Mouse (Mus musculus) liver, embryonic 16.5 days (tissue): ENCODE data around the gene Klhl22. TPM values are rescaled to one million over a fixed set of nuclear protein-coding genes. Genes with fewer than 3 reads are reported as not detected.

Source experiments
- ATAC-seq: fragments of 200-750 bp; cut with Nextera tagmentation; 2 replicates; pipeline ENCODE4 v1.8.0; 2017; ENCODE audit warnings: low read depth, mild to moderate bottlenecking, moderate number of reproducible peaks, moderate library complexity
- H3K27ac ChIP-seq: fragments of 300-500 bp; sonication (generic); 2 replicates; pipeline ENCODE4 v1.5.1; 2014; ENCODE audit warnings: mild to moderate bottlenecking, low read length
- H3K27me3 ChIP-seq: fragments of 300-500 bp; sonication (generic); 2 replicates; pipeline ENCODE4 v1.6.1; 2014; ENCODE audit warnings: low read depth, low read length, mixed read lengths; ENCODE audit not compliant: control insufficient read depth, insufficient read depth
- H3K36me3 ChIP-seq: fragments of 300-500 bp; sonication (generic); 2 replicates; pipeline ENCODE4 v1.6.1; 2014; ENCODE audit warnings: mild to moderate bottlenecking; ENCODE audit not compliant: control insufficient read depth, insufficient read depth
- H3K4me1 ChIP-seq: fragments of 300-500 bp; sonication (generic); 2 replicates; pipeline ENCODE4 v1.6.1; 2014; ENCODE audit warnings: low read depth, low read length, mixed read lengths; ENCODE audit not compliant: control insufficient read depth
- H3K4me2 ChIP-seq: fragments of 300-500 bp; sonication (generic); 2 replicates; pipeline ENCODE4 v1.6.1; 2014; ENCODE audit warnings: low read depth, low read length, mixed read lengths
- H3K4me3 ChIP-seq: fragments of 300-500 bp; sonication (generic); 2 replicates; pipeline ENCODE4 v1.5.1; 2014; ENCODE audit warnings: low read depth, mild to moderate bottlenecking, low read length
- H3K9ac ChIP-seq: fragments of 300-500 bp; sonication (generic); 2 replicates; pipeline ENCODE4 v1.6.1; 2014; ENCODE audit warnings: low read depth, low read length
- H3K9me3 ChIP-seq: fragments of 300-500 bp; sonication (generic); replicated peaks from 2 replicates; pipeline ENCODE4 v1.6.1; 2016; ENCODE audit warnings: low read length; ENCODE audit not compliant: control insufficient read depth
- WGBS: fragments of 180-500 bp; shearing (Covaris S2); extraction: QIAGEN DNeasy Blood & Tissue Kit; methylation state at CpG from one replicate; pipeline ENCODE4 v1.1.7; 2014; ENCODE audit not compliant: insufficient replicate concordance; 5-methylcytosine and 5-hydroxymethylcytosine counted together
- polyA plus RNA-seq: library from polyadenylated mRNA; unstranded; fragments of >200 nt; fragmentation: Nextera tagmentation; extraction: Ambion mirVana; gene quantifications from 2 replicates; pipeline ENCODE4 v1.2.1, GENCODE M21; 2015

Gene Klhl22
- polyA plus RNA-seq, 1 experiment from 2014 or later, result 12.8 TPM

- no peaks in the 10 kb centered on the region for H3K27me3 ChIP-seq
- no peaks in the 10 kb centered on the region for H3K36me3 ChIP-seq
- H3K9ac ChIP-seq, result no peak overlapping the region
- H3K4me1 ChIP-seq, result no peaks in the 10 kb centered on the region
- ATAC-seq, result no peak
- WGBS, result 32% methylated on average over 4 of the region's 4 CpGs
- H3K4me2 ChIP-seq, result no peak overlapping the region
- no peaks in the 10 kb centered on the region for H3K9me3 ChIP-seq
- no peak overlapping the region for H3K4me3 ChIP-seq
- H3K27ac ChIP-seq, result no peak overlapping the region
Measured at GRCm38 (mm10) chr16:17743279-17743678, 16.1 kb upstream of the Klhl22 start.

GRCm38 (mm10) chr16:17744536-17744935 lies 14.9 kb upstream of the Klhl22 start:
- no peak for ATAC-seq

GRCm38 (mm10) chr16:17745067-17745466 lies 14.4 kb upstream of the Klhl22 start:
- H3K27ac ChIP-seq, result no peak overlapping the region
- no peaks in the 10 kb centered on the region for H3K9me3 ChIP-seq
- H3K4me1 ChIP-seq, result no peaks in the 10 kb centered on the region
- no peak overlapping the region for H3K9ac ChIP-seq
- H3K4me2 ChIP-seq, result no peak overlapping the region
- no peak overlapping the region for H3K4me3 ChIP-seq
- WGBS, result 61% methylated on average over 2 of the region's 2 CpGs
- no peak for ATAC-seq
- no peaks in the 10 kb centered on the region for H3K27me3 ChIP-seq
- H3K36me3 ChIP-seq, result no peaks in the 10 kb centered on the region

More at GRCm38 (mm10) chr16:17744536-17744935, 14.9 kb upstream of the Klhl22 start:
- Histone ChIP-seq H3K27ac (no peak overlapping the region), H3K4me3 (no peak overlapping the region), H3K27me3 (no peaks in the 10 kb centered on the region), H3K9me3 (no peaks in the 10 kb centered on the region), H3K4me1 (no peaks in the 10 kb centered on the region), H3K36me3 (no peaks in the 10 kb centered on the region), H3K9ac (no peak overlapping the region), H3K4me2 (no peak overlapping the region)
- WGBS, result 5% methylated on average over 1 of the region's 1 CpGs

DNA sequence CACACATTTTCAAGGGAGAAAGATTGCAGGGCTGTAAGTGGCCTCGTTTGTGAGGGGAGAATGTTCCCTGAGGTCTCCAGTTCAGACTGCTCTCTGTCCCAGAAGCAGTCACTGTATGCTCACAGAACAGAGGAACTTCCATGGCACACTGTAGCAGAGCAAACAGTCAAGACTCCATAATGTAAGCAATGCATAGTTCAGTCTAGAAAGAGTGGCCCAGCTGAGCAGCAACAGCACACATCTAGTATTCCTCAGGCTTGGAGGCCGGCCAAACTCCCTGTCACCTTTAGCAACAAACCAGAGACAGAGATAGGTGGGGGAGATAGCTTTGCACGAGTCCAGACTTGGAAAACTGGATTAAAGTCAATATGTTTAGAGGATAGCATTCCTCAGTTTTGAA lies 6.4 kb upstream of the Klhl22 start:
- no peaks in the 10 kb centered on the region for H3K9me3 ChIP-seq
- H3K4me3 ChIP-seq, result no peak overlapping the region
- peak overlapping the region; percentile 9; the same call in 1 of the 2 replicates for H3K27ac ChIP-seq
- 26% methylated on average over 3 of the region's 3 CpGs for WGBS
- no peak overlapping the region for H3K4me2 ChIP-seq
- peak; percentile 84 for ATAC-seq
- no peaks in the 10 kb centered on the region for H3K4me1 ChIP-seq
- no peak overlapping the region for H3K9ac ChIP-seq
- H3K36me3 ChIP-seq, result no peaks in the 10 kb centered on the region
- no peaks in the 10 kb centered on the region for H3K27me3 ChIP-seq

DNA sequence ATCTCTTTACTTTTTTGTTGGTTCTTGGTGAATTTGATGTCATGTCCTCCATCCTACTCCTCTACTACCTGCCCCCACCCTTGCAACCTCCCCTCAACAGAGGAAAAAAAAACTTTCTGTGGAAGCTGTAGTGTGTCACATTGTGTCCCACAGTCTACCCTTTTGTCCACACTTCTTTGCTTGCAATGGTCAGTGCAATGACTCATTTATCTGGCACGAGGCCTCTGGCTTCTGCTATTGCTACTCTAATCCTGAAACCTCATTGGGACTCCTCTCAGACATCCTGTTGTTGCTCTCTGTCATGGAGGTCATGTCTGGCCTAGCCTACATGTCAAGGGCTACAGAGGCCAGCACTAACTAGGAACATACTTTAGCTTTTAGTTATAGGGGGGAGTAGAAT lies 5.7 kb upstream of the Klhl22 start:
- Histone ChIP-seq H3K4me1 (no peaks in the 10 kb centered on the region), H3K4me3 (no peak overlapping the region), H3K9ac (no peak overlapping the region), H3K9me3 (no peaks in the 10 kb centered on the region), H3K27me3 (no peaks in the 10 kb centered on the region), H3K4me2 (no peak overlapping the region), H3K27ac (no peak overlapping the region), H3K36me3 (no peaks in the 10 kb centered on the region)
- WGBS, result 41% methylated on average over 1 of the region's 1 CpGs
- no peak for ATAC-seq

- 81% methylated on average over 1 of the region's 1 CpGs for WGBS
- Histone ChIP-seq H3K27me3 (no peaks in the 10 kb centered on the region), H3K9ac (no peak overlapping the region), H3K4me2 (no peak overlapping the region), H3K4me3 (no peak overlapping the region), H3K36me3 (no peaks in the 10 kb centered on the region), H3K27ac (no peak overlapping the region), H3K4me1 (peaks cover 14% of the 10 kb centered on the region), H3K9me3 (no peaks in the 10 kb centered on the region)
- no peak for ATAC-seq
Measured at GRCm38 (mm10) chr16:17757756-17758155, 1.7 kb upstream of the Klhl22 start.

DNA sequence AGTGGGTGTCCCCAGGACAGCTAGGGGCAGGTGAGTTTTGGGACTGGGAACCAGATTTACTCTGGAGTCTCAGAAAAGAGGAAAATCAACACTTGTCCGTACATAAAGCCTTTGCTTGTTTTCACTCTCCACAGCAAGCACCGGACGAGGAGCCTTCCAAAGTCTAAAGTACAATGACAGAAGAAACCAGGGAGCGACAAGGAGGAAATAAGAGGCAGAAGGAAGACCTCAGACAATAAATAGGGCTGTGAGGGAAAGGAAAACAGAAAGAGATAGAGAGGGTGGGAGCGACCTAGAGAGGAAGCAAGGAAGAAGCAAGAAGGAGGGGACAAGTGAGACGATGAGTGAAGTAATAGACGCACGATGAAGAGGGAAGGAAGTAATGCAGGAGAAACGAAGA lies 516 bp upstream of the Klhl22 start:
- Histone ChIP-seq H3K4me1 (peaks cover 17% of the 10 kb centered on the region), H3K36me3 (no peaks in the 10 kb centered on the region), H3K4me3 (peak overlapping the region; percentile 63), H3K27ac (no peak overlapping the region), H3K9me3 (no peaks in the 10 kb centered on the region), H3K9ac (no peak overlapping the region; the same call in 1 of the 2 replicates), H3K4me2 (peak overlapping the region; percentile 94), H3K27me3 (no peaks in the 10 kb centered on the region)
- no peak for ATAC-seq
- WGBS, result 23% methylated on average over 9 of the region's 9 CpGs

- Histone ChIP-seq H3K27me3 (no peaks in the 10 kb centered on the region), H3K9ac (peak overlapping the region; percentile 68), H3K27ac (peak overlapping the region; percentile 35; the same call in 1 of the 2 replicates), H3K4me1 (peaks cover 20% of the 10 kb centered on the region), H3K4me2 (peak overlapping the region; percentile 94), H3K36me3 (no peaks in the 10 kb centered on the region), H3K4me3 (peak overlapping the region; percentile 63), H3K9me3 (no peaks in the 10 kb centered on the region)
- 2% methylated on average over 36 of the region's 54 CpGs for WGBS
- peak; percentile 45 for ATAC-seq
Measured at GRCm38 (mm10) chr16:17759813-17760321, 449 bp downstream of the Klhl22 start.

DNA sequence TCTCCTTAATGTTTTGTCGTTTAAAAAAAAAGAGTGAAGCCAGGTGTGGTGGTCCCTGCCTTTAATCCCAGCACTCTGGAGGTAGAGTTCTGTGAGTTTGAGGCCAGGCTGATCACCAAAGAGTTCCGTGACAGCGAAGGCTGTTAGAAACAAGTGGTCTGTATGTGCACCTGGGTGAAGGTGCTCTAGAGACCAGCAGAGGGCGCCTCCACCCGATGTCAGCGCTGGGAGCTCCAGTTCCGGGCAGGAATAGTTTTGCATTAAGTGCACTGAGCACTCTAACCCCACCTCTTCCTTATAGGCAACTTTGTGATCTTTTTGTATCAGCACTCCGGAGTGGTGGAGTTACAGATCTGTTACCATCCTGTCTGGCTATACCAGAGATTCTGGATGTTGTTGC lies 1.2 kb downstream of the Klhl22 start:
- H3K9me3 ChIP-seq, result no peaks in the 10 kb centered on the region
- ATAC-seq, result peak; percentile 45; the same call in 1 of the 2 replicates
- H3K27ac ChIP-seq, result no peak overlapping the region
- peak overlapping the region; percentile 94; the same call in 1 of the 2 replicates for H3K4me2 ChIP-seq
- peaks cover 20% of the 10 kb centered on the region for H3K4me1 ChIP-seq
- no peaks in the 10 kb centered on the region for H3K27me3 ChIP-seq
- peak overlapping the region; percentile 63; the same call in 1 of the 2 replicates for H3K4me3 ChIP-seq
- no peaks in the 10 kb centered on the region for H3K36me3 ChIP-seq
- WGBS, result 21% methylated on average over 8 of the region's 8 CpGs
- H3K9ac ChIP-seq, result no peak overlapping the region
